Mouse (Mus musculus) testis, adult 2 months (tissue): Measurements from ENCODE around the gene Alk.

Experiments
- CTCF ChIP-seq: fragments of 200-500 bp; IDR thresholded peaks from 2 replicates; pipeline ENCODE4 v1.5.1; 2012; ENCODE audit warnings: low read depth, mild to moderate bottlenecking, inconsistent platforms, low read length, moderate library complexity; ENCODE audit not compliant: control insufficient read depth, insufficient read depth, insufficient replicate concordance
- POLR2A ChIP-seq: fragments of 200-500 bp; IDR thresholded peaks from 2 replicates; pipeline ENCODE4 v1.6.1; 2012; ENCODE audit warnings: low read depth, mild to moderate bottlenecking, inconsistent platforms, low read length, moderate library complexity; ENCODE audit not compliant: control insufficient read depth

GRCm38 (mm10) chr17:71935336-71935735 is 669.1 kb downstream of the Alk start:
- TF ChIP-seq POLR2A, result no peak
- no peak for TF ChIP-seq CTCF
